Mouse (Mus musculus): ENCODE data around the gene Pex11b.
"Not testable (repeated sequence)": the region's sequence is repeated elsewhere in the genome, so short reads cannot be mapped to it uniquely, and the experiment has no call there.

The Pex11b gene

DNA sequence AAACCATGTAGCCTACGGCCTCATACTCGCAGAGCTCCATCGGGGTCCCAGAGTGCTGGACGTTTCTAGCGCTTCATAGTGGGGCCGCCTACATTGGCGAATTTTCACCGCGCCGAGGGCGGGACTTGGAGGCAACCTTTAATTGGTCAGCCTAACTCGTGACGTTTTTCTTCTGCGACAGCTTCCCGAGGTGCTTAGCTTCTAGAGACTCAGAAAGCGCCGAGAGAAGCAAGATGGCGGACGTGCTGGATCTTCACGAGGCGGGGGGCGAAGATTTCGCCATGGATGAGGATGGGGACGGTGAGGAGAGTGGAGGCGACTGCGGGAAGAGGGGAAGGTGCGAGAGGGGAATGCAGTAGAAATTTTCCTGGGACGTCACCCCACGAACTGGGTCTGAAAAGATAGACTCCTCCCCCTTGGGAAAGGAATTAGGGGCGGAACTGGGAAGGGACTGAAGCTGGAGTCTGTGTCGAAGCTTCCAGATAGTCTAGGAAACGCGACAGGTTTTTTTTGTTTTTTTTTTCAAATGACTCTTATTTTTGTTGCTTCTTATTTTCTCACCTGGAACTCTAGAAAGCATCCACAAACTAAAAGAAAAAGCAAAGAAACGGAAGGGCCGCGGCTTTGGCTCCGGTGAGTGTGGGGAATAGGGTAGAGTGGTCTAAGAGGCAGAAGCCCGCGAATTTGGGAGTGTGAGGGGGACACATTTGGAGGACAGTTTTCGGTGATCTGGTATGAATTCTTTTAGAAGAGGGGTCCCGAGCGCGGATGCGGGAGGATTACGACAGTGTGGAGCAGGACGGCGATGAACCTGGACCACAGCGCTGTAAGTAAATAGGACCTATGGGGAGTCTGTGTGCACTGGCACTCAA, 5.2 kb upstream of the Pex11b start, which contains the start of gene Rbm8a:
Rbm8a (plus strand) TSS at position 205 of the 872 bp plus-strand sequence.
- peak; percentile 96 to 97 for DNase-seq

DNA sequence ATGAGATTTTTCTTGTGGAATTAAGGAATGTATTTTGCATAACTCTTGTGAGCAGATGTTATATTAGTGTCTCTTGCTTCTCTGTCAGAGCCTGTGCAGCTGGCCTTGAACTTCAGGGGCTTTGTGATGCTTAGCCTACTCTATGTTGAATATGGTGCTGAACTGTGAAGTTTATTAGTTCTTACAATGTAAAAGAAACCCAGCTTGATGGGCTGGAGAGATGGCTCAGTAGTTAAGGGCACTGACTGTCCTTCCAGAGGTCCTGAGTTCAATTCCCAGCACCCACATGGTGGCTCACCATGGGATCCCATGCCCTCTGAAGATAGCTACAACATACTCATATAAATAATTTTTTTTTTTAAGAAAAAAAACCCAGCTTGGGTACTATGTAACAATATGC, 3.1 kb upstream of the Pex11b start:
- DNase-seq: no peak

DNA sequence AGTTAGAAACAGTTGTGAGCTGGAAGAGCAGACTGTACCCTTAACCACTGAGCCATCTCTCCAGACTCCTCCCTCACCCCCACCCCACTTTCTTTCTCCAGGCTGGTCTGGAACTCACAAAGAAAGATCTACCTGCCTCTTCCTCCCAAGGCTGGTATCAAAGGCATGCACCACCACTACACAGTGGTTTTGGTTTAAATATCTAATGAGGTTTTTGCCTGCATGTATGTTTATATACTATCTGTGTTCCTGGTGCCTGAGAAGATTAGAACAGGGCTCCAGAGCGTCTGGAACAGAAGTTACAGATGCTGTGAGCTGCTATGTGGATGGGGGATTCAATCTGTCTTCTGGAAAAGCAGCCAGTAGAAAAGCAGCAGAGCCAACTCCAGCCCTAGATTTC, 1.2 kb upstream of the Pex11b start:
- DNase-seq: no peak

DNA sequence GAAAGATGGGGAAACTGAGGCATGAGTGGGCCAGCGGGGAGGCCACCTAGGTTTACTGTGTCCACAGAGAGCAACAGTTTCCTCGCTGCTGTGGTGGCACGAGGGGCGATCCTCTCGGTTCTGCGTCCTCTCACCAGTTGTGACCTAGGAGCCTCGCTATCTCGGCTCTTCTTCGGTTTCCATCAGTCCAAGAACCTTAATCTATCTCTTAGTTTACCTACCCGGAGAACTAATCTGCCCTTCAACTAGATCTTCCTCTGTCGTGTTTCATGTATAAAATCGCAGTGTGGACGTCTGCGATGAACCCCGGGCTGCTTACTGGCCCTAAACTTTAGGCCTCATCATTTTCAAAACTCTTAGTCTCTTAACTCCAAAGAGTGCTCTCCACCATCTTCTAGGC, 730 bp downstream of the Pex11b start:
- no peak for DNase-seq

DNA sequence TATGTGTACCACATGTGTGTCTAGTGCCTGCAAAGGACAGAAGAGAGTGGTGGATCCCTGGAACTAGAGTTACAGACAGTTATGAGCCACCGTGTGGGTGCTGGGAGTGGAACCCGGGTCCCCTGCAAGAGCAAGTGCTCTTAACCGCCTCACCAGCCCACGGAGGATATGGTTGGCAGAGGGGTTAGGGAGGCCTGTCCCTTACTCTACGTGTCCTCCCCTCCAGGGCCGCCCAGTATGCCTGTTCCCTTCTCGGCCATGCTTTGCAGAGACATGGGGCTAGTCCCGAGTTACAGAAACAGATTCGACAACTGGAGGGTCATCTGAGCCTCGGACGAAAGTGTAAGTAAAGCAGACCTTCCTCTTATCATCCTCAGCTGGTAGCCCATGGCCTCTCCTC, 1.3 kb downstream of the Pex11b start:
- DNase-seq: peak in 1 of 2 experiments; percentile 10

DNA sequence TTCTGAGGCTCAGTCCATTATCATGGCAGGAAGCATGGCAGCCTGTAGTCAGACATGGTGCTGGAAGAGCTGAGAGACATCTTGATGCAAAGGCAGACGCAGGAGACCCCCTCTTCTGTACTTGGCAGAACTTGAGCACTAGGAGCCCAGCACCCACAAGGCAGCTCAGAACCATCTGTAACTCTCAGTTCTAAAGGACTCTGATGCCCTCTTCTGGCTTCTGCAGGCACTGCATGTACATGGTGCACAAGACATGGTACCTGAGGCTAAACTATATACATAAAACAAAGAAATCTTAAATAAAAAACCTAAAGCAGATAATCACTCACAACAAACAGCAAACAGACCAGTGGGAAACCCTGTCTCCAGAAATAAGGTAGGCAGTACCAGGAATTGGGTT, 4.0 kb downstream of the Pex11b start:
- DNase-seq: peak; percentile 66 to 72

DNA sequence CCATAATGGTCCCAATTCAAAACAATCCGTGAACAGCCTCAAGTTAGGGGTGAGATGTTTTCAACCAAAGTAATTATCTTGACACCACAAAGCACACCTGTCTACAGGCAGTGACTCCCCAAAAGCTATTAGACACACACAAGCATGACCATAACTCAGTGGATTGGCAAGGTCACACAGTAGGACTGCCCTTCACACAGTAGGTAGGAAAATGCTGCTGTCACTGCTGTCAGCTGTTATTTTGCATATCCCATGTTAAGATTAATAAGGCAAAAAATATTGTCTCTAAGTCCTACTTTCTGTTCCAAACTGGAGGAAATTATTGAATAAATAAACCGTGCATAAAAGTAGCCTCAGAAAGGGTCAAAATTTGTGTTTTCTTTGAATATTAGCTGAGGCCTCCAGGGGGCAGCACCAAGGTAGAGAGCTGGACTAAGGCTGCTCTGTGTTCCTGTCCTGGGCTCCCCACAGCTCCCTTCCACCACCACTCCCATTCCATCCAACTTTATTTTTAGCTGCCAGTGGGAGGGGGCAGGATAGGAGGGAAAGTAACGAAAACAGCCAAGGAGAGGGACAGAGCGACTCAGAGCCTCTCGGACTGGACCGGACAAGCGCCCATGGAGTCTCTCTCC, 10.0 kb downstream of the Pex11b start, which contains the start of gene Itga10:
Itga10 (plus strand) TSS at position 567 of the 632 bp plus-strand sequence.
- DNase-seq: peak; percentile 39 to 47

DNA sequence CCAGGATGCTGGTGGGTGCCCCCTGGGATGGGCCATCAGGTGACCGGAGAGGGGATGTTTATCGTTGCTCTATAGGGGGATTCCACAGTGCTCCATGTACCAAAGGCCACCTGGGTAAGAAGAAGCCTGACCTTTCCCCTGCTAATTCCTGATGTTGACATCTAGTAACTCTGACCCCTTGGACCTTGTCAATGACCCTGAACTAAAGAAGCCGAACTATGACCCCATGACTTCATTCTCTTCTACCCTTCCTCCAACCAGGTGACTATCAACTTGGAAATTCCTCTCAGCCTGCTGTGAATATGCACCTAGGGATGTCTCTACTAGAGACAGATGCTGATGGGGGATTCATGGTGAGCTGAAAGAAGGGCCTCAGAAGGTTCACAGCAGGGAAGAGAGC, 12.2 kb downstream of the Pex11b start:
- no peak for DNase-seq

DNA sequence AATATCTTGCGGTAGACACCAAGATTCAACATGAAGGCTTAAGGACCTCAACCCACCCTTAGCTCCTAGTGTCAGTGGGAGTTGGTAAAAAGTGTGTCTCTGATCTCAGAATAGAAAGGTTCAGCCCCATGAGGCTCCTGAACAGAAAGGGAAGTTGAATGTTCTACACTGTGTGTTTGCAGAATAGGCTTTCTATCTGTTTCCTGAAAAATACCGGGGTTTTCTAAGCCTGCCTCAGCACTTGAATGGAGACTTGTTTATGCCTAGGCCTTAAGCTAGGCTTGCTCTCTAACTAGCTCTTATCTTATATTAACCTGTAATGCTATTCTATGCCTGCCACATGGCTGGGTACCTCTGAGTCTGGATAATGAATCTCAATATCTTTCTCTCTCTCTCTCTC, 25.7 kb downstream of the Pex11b start:
- DNase-seq: no peak

DNA sequence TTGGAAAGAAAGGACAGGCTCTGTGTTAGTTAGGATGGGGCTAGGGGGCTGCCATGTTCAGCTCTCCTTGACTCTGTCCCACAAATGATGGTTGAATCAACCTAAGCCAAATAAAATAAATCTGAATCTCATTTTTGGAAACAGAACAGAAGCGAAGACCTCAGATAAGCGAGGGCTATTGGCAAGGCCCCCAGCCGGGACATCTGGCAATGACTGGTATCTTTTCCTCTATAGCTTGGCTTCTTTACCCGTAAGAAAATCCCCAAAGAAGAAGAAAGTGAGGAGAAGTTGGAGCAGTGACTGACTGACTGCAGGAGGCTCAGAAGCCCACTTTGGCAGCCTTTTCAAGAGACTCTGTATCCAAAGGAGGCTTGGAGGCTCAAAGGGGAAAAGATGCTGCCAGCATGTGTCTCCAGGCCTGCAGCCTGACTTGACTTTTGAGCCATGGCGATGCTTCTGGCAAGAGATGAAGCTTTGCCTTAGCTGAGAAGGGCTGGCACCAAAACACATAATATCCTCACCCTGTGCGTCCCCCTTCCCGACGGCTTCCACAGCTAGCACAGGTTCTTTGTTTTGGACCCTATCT, 27.6 kb downstream of the Pex11b start:
- peak; percentile 13 to 37 for DNase-seq

DNA sequence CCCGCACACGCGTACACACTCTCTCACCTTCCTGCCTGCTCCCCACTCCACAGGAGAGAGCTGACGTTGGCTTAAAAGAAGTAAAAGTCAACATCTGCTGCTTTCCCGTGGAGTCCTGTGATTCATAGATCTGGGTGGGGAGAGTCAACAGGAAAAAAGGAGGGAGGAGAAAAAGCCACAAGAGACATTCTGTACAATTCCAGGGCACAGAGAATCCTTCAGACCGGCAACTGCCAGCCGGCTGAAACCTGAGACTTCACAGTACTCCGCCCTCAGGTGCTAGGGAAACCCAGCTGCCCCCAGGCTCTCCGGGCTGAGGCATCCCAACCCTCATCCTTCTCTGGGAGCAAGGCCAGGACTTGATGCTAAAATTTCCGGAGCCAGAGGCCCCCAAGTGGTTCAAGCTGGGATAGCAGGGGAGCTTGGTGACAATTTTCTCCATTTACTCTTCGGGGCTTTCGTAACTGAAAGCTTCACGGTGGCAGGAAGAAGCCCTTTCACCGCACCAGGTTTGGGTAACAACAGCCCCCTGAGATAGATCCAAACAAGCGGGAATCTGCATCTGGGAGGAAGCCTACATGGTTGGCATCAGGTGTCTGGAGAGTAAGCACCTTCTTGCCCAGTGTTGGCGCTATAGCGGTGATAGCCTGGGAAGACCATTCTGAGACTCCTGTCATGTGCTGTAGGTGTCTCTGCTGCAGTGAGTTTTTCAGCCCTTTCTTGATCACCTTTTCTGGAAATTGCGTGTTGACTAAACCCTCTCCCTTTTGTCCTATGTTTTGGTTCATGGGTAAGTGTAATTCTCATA, 28.5 kb downstream of the Pex11b start:
- DNase-seq: peak; percentile 88 to 92

DNA sequence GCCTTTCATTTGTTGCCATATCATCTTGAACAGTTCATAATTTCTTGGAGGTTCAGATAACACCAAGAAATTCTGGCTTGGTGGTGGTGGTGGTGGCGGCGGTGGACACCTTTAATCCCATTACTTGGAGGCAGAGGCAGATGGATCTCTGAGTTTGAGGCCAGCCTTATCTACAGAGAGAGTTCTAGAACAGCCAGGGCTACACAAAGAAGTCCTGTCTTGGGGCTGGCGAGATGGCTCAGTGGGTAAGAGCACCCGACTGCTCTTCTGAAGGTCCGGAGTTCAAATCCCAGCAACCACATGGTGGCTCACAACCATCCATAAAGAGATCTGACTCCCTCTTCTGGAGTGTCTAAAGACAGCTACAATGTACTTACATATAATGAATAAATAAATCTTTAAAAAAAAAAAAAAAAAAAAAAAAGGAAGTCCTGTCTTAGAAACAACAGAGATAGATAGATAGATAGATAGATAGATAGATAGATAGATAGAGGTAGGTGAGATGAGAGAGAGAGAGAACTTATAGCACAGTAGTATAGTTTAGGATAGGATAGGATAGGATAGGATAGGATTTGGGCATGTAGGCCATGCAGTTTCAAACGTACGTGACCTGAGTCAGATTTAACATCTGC, 30.7 kb downstream of the Pex11b start:
- not testable (repeated sequence) for DNase-seq

DNA sequence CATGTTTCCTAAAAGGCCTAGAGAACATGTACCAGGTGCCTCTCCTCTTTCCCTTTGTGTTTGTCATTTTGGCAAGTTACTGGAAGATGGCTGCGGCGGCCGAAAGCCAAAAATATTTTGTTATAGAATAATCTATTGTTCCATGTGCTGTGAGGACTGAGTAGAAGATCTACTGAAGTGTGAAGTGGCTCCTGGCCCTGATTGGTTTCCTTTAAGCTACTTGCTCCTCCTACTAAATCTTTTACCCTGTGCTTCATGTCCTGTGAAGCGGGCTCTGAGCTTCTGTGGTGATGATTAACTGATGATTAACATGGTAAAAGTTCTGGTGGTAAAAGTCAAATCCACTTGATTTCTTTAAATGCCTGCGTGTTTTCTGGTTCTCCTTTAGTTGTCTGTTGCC, 31.7 kb downstream of the Pex11b start:
- no peak for DNase-seq

DNA sequence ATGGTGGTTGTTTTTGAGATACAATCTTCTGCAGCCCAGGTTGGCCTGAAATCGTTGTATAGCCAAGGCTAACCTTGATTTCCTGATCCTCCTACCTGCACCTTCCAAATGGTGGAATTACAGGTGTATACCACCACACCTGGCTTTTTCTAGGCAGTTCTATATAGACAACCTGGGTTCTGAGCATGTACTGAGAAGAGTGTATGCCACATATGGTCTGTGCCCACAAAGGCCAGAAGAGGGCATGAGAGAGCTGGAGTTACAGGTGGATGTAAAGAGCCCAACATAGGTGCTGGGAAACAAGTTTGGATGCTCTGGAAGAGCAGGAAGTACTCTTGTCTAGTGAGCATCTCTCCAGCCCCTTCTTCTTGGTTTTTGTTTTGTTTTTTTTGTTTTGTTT, 32.1 kb downstream of the Pex11b start:
- no peak for DNase-seq

DNA sequence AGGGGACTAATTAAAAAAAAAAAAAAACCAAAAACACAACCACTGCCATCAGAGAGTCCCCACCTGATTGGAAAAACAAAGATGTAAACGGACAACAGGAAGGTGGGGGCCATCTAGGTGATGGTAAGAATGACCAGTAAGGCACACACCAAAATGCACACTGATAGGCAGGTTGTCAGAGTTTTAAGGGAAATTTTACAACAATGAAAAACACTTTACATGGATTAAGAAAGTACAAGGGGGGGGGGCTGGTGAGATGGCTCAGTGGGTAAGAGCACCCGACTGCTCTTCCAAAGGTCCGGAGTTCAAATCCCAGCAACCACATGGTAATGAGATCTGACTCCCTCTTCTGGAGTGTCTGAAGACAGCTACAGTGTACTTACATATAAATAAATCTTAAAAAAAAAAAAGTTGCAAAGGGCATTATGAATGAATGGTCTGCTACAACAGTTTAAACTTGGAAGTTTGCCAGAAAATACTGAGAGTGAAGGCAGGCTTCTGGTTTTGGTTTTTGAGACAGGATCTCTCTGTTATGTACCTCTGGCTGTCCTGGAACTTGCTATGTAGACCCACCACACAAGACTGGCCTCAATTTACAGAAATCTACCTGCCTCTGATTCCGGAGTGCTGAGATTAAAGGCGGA, 33.4 kb downstream of the Pex11b start:
- no peak for DNase-seq

DNA sequence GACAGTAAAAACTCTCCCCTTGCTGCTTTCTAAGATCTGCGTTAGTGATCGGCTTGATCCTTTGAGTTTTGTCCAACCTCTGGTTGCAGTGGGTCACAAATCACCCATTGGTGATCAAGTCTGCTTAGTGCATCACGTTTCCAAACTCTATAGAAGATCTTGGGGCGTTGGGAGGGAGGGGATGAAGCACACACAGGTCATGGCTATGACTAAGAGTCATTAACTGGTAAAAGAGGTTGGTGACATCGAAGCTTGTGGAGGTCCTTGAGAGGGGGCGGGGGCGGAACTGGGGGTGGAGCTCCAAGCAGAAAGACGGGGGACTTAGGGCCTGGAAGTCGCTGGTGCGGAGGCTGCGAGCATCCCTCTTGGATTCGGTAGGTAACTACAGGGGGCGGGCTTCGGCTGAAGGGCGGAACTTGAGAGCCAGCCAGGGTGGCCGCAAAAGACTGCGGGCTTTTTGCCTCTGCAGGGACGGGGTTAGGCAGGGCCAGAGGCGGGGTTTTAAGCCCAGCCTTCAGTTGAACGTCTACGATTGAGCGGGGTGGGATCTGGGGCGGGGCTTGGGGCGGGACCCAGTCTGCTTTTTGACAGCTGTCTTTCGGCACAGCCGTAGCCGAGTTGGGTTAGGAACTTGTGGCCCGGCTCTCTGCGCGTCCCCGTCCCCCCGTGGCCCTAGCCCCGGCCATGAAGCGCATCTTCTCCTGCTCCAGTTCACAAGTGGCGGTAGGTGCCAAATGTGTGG, 34.7 kb downstream of the Pex11b start, which contains the start of gene Ankrd35:
Ankrd35 (plus strand) TSS at position 405 of the 742 bp plus-strand sequence.
- peak; percentile 79 to 84 for DNase-seq

DNA sequence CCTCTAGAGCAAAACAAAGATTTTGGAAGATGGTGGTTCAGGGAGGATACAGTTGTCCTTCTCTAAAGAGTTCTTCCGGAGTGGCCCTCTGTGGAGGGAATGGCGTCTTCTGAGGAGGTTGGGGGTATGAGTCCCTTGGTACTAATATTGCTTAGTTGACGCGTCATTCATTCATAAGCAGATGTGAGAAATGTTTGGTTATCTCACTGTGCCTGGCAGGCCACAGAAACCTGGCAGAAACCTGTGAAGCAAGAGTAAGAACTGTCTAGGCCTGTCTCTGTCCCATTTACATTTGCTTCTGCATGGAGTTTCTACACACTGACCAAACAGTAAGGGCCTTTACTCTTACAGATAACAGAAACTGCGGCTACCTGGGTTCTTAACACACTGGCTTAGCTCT, 36.3 kb downstream of the Pex11b start:
- no peak for DNase-seq

DNA sequence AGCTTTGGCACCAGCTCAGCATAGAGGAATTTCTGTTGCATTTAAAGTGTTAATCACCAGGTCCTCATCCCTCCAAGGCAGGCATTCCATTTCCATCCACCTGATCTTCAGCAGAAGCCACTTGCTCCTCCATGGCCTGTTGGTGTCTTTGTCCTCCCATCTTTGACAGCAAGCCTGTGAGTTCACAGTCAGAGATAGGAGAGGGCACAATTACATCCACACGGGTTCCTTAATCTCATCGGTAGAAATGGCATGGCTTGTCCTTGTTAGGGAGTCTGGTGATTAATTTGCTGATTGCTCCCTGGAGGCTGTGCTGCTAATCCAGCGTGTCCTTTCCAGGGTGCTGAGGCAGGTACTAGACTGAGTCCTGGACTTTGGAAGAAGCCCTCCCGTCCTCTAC, 38.3 kb downstream of the Pex11b start:
- no peak for DNase-seq

DNA sequence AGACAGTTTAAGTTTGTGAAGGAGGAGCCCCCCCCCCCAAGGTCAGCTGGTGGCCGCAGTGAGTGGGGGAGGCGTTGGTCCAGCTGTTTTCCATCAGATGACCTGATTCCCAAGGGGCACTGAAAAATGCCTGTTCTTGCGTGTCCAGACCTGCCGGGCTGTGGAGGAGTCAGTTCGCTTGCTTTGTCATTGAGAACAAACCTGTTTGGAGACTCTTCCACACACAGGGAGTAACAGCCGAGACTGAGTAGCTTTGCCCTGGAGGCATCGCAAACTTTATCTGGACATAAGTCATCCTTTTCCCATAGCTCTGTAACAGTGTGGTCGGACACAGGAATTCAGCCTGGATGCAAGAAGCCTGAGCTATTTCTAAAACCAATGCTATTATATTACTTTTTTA, 39.3 kb downstream of the Pex11b start:
- no peak for DNase-seq

DNA sequence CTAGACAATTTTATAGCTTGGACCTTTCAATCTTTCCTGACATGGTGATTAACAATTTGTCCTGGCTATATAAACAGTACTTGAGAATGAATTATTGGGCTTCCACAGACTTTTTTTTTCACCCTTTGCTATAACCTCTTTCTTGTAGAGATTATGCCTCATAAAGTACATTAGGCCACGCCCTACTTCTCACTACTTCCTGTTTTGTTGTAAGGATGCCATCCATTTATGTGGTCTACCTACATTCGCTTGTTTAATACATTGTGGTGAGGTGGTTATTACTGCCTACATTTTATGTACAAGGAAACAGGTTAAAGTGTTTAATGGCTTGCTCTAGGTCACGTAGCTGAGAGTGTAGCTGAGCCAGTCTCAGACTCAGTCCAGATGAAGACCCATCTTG, 40.0 kb downstream of the Pex11b start:
- DNase-seq: no peak

DNA sequence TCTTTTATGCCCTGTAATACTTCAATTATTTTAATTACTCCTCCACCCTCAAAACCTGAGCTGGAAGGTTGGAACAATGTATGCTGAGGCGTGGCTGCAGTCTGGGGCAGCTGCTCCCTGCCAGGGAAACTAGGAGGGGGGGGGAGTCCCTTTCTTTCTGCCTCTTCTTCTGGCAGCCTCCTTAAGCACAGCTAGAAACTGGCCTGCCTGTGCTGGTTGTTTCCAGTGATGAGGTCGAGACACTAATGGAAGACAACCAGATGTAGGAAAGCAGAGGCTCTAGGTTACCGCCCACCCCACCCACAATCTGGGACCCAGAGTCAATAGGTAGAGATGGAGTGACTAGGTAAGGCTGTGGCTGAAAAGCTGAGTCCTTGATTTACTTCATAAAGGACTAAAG, 40.5 kb downstream of the Pex11b start:
- DNase-seq: no peak
